ENCODE assay signal across 7 mouse cellular contexts in genomic region chr17:78199626-78200560, GRCm38 (mm10). TPM values are rescaled to one million over a fixed set of nuclear protein-coding genes. Genes with fewer than 3 reads are reported as not detected.
DNase-seq lines count a peak whose midpoint lies in the region; ATAC-seq and TF ChIP-seq lines count a peak whose summit lies in the region.

TSS of gene Crim1 (plus strand) at chr17:78200248.

- DNase-seq in adrenal gland, postnatal 14 days: peak; percentile 87
- DNase-seq in embryonic facial prominence, embryonic 10.5 days (ENCODE audit: low spot score): peak; percentile 92
- peak; percentile 87 to 93 for DNase-seq in heart, adult 18-20 months
- peak; percentile 89 for DNase-seq in kidney, adult 18-20 months
- peak; percentile 77 for DNase-seq in limb, embryonic 14.5 days (ENCODE audit: low spot score)
- peak in 1 of 2 experiments; percentile 69 for DNase-seq in spleen, adult 2 months (ENCODE audit: low read depth in 1 of 2, low spot score in 2 of 2)

- peak; percentile 79 for ATAC-seq in limb, embryonic 14.5 days (ENCODE audit: low FRiP score, low read depth)
- ATAC-seq in midbrain, embryonic 15.5 days (replicated peaks): peak; percentile 80

- peak within 1 kb of the TSS; percentile 96 for H3K4me2 ChIP-seq in limb, embryonic 14.5 days (replicated peaks; ENCODE audit: low read depth, low read length, severe bottlenecking)
- peak within 1 kb of the TSS; percentile 76 for H3K4me2 ChIP-seq in midbrain, embryonic 15.5 days

- peaks cover 28% of the 10 kb centered on the region for H3K27me3 ChIP-seq in embryonic facial prominence, embryonic 10.5 days (replicated peaks; ENCODE audit: low read depth, poor library complexity, severe bottlenecking)
- H3K27me3 ChIP-seq in limb, embryonic 14.5 days (ENCODE audit: control insufficient read depth, insufficient read depth, low read length): no peaks in the 10 kb centered on the region
- H3K27me3 ChIP-seq in midbrain, embryonic 15.5 days (replicated peaks): no peaks in the 10 kb centered on the region
- H3K27me3 ChIP-seq in spleen, adult 2 months (ENCODE audit: control insufficient read depth, insufficient read depth, low read length): peaks cover 16% of the 10 kb centered on the region

- under 1% methylated on average over 74 of the region's 90 CpGs for WGBS in embryonic facial prominence, embryonic 10.5 days
- 3% methylated on average over 52 of the region's 90 CpGs for WGBS in limb, embryonic 14.5 days
- WGBS in midbrain, embryonic 15.5 days: under 1% methylated on average over 57 of the region's 90 CpGs
- under 1% methylated on average over 62 of the region's 90 CpGs for WGBS in spleen, adult 2 months

- peak; percentile 60; the same call in 1 of the 2 replicates for TF ChIP-seq POLR2A in limb, embryonic 14.5 days (IDR thresholded peaks at IDR 0.05; ENCODE audit: borderline replicate concordance, extremely low read depth, insufficient read depth, insufficient read length)
- TF ChIP-seq POLR2A in spleen, adult 2 months (IDR thresholded peaks at IDR 0.05; ENCODE audit: low read depth, low read length): peak; percentile 25; the same call in 1 of the 2 replicates

- H3K36me3 ChIP-seq in embryonic facial prominence, embryonic 10.5 days (replicated peaks): no peaks in the 10 kb centered on the region
- 0 out of 2 replicates have a peak, but pooled peaks cover 3% of the 10 kb centered on the region for H3K36me3 ChIP-seq in limb, embryonic 14.5 days (ENCODE audit: control insufficient read depth, insufficient read depth, low read length)
- H3K36me3 ChIP-seq in midbrain, embryonic 15.5 days (replicated peaks): no peaks in the 10 kb centered on the region
- no peaks in the 10 kb centered on the region for H3K36me3 ChIP-seq in spleen, adult 2 months (ENCODE audit: control insufficient read depth, insufficient read depth, low read length)

- peaks cover 32% of the 10 kb centered on the region for H3K4me1 ChIP-seq in embryonic facial prominence, embryonic 10.5 days
- H3K4me1 ChIP-seq in limb, embryonic 14.5 days (ENCODE audit: control insufficient read depth, insufficient read depth, low read length): peaks cover 18% of the 10 kb centered on the region
- peaks cover 36% of the 10 kb centered on the region for H3K4me1 ChIP-seq in midbrain, embryonic 15.5 days
- H3K4me1 ChIP-seq in spleen, adult 2 months (ENCODE audit: control insufficient read depth, insufficient read depth, insufficient read length): peaks cover 5% of the 10 kb centered on the region; the same call in 1 of the 2 replicates

- H3K27ac ChIP-seq in embryonic facial prominence, embryonic 10.5 days (replicated peaks): peak within 1 kb of the TSS; percentile 94
- H3K27ac ChIP-seq in limb, embryonic 14.5 days (replicated peaks; ENCODE audit: low read depth, low read length): peak within 1 kb of the TSS; percentile 97
- H3K27ac ChIP-seq in midbrain, embryonic 15.5 days: peak within 1 kb of the TSS; percentile 93
- H3K27ac ChIP-seq in spleen, adult 2 months (ENCODE audit: insufficient read depth, low read length): peak within 1 kb of the TSS; percentile 66

- peak within 1 kb of the TSS; percentile 84 for H3K9ac ChIP-seq in limb, embryonic 14.5 days (ENCODE audit: low read depth, low read length, severe bottlenecking)
- H3K9ac ChIP-seq in midbrain, embryonic 15.5 days: peak within 1 kb of the TSS; percentile 78

- no peaks in the 10 kb centered on the region for H3K9me3 ChIP-seq in embryonic facial prominence, embryonic 10.5 days
- no peaks in the 10 kb centered on the region for H3K9me3 ChIP-seq in limb, embryonic 14.5 days (ENCODE audit: control insufficient read depth, low read length)
- no peaks in the 10 kb centered on the region for H3K9me3 ChIP-seq in midbrain, embryonic 15.5 days

- no peak for TF ChIP-seq CTCF in spleen, adult 2 months (IDR thresholded peaks at IDR 0.05; ENCODE audit: extremely low read depth, insufficient read depth, insufficient read length, insufficient replicate concordance)

- H3K4me3 ChIP-seq in embryonic facial prominence, embryonic 10.5 days: peak within 1 kb of the TSS; percentile 81
- H3K4me3 ChIP-seq in limb, embryonic 14.5 days (replicated peaks; ENCODE audit: low read length): peak within 1 kb of the TSS; percentile 81
- peak within 1 kb of the TSS; percentile 95 for H3K4me3 ChIP-seq in midbrain, embryonic 15.5 days
- H3K4me3 ChIP-seq in spleen, adult 2 months (ENCODE audit: extremely low read depth, insufficient read depth, insufficient read length): peak within 1 kb of the TSS; percentile 73

RNA-seq across cellular contexts. Expression of gene Crim1, which starts in this region (rescaled TPM):
- 31.4 and 36.7 TPM in 2 replicates for total RNA-seq in adrenal gland, postnatal 14 days (2021)
- 2.2 and 2.7 TPM in 2 replicates for polyA plus RNA-seq in embryonic facial prominence, embryonic 10.5 days (2016; fragmentation: Nextera tagmentation; extraction: Ambion mirVana)
- 10 to 100 TPM; 51.2 to 66.8 TPM for total RNA-seq in heart, adult 18-20 months (2021)
- 22.9 and 29.9 TPM in 2 replicates for polyA plus RNA-seq in limb, embryonic 14.5 days (2012; rRNA removed)
- polyA plus RNA-seq in limb, embryonic 14.5 days (2014; fragmentation: Nextera tagmentation; extraction: Ambion mirVana): 10.5 and 13.9 TPM in 2 replicates
- 11.6 and 13.1 TPM in 2 replicates for polyA plus RNA-seq in midbrain, embryonic 15.5 days (2015; fragmentation: Nextera tagmentation; extraction: Ambion mirVana)
- 19.3 and 20.5 TPM in 2 replicates for polyA plus RNA-seq in spleen, adult 2 months (2012; rRNA removed)
